Mouse (Mus musculus) urinary bladder, adult 18-20 months (tissue): ENCODE data around the gene Foxk1.
A peak's percentile ranks its signal among the peaks of the same experiment; 100 is the strongest.

Experiments
- DNase-seq, 2 experiments: peaks; one replicate each; pipeline ENCODE4 v3.0.0; 2022; ENCODE audit warnings: low spot score in 2 of 2, mixed read lengths in 2 of 2

The Foxk1 gene

GRCm38 (mm10) chr5:142400981-142401640, at the start of gene Foxk1:
Foxk1 (plus strand) TSS chr5:142401497.
- DNase-seq, result peak; percentile 83 to 98

GRCm38 (mm10) chr5:142352336-142352892, 48.9 kb upstream of the Foxk1 start:
- DNase-seq, result no peak

- DNase-seq, result no peak
Observed at GRCm38 (mm10) chr5:142355144-142355543, 46.2 kb upstream of the Foxk1 start.

GRCm38 (mm10) chr5:142361166-142361565, 40.1 kb upstream of the Foxk1 start:
- DNase-seq, result no peak

GRCm38 (mm10) chr5:142362894-142363293, 38.4 kb upstream of the Foxk1 start:
- no peak for DNase-seq

- no peak for DNase-seq
Observed at GRCm38 (mm10) chr5:142364095-142364494, 37.2 kb upstream of the Foxk1 start.

GRCm38 (mm10) chr5:142367085-142368081, 33.9 kb upstream of the Foxk1 start:
- peak; percentile 98 to 100 for DNase-seq

- DNase-seq, result no peak
Observed at GRCm38 (mm10) chr5:142368122-142368521, 33.2 kb upstream of the Foxk1 start.

- DNase-seq, result no peak
Observed at GRCm38 (mm10) chr5:142370406-142371171, 30.7 kb upstream of the Foxk1 start.

- no peak for DNase-seq
Observed at GRCm38 (mm10) chr5:142371172-142372155, 29.8 kb upstream of the Foxk1 start.

- DNase-seq, result no peak
Observed at GRCm38 (mm10) chr5:142372207-142372606, 29.1 kb upstream of the Foxk1 start.

- DNase-seq, result no peak
Observed at GRCm38 (mm10) chr5:142374343-142374742, 27.0 kb upstream of the Foxk1 start.

- no peak for DNase-seq
Observed at GRCm38 (mm10) chr5:142375641-142376040, 25.7 kb upstream of the Foxk1 start.

GRCm38 (mm10) chr5:142376071-142376470, 25.2 kb upstream of the Foxk1 start:
- DNase-seq, result no peak

- no peak for DNase-seq
Observed at GRCm38 (mm10) chr5:142378068-142378467, 23.2 kb upstream of the Foxk1 start.

GRCm38 (mm10) chr5:142380491-142380890, 20.8 kb upstream of the Foxk1 start:
- no peak for DNase-seq

GRCm38 (mm10) chr5:142384911-142385660, 16.2 kb upstream of the Foxk1 start:
- DNase-seq, result no peak

GRCm38 (mm10) chr5:142386329-142386728, 15.0 kb upstream of the Foxk1 start:
- no peak for DNase-seq

GRCm38 (mm10) chr5:142386784-142387680, 14.3 kb upstream of the Foxk1 start:
- DNase-seq, result no peak
